Mouse (Mus musculus) liver, embryonic 16.5 days (tissue): ENCODE measurements at regions not wholly inside any gene's neighbourhood (a gene's known extent, or its start where the extent isn't known, plus 50 kb on each side); places are given as distances from the start of the nearest gene placed in this dataset.

Experiments
- ATAC-seq: fragments of 200-750 bp; cut with Nextera tagmentation; 2 replicates; pipeline ENCODE4 v1.8.0; 2017; ENCODE audit warnings: low read depth, mild to moderate bottlenecking, moderate number of reproducible peaks, moderate library complexity
- H3K27ac ChIP-seq: fragments of 300-500 bp; sonication (generic); 2 replicates; pipeline ENCODE4 v1.5.1; 2014; ENCODE audit warnings: mild to moderate bottlenecking, low read length
- H3K27me3 ChIP-seq: fragments of 300-500 bp; sonication (generic); 2 replicates; pipeline ENCODE4 v1.6.1; 2014; ENCODE audit warnings: low read depth, low read length, mixed read lengths; ENCODE audit not compliant: control insufficient read depth, insufficient read depth
- H3K36me3 ChIP-seq: fragments of 300-500 bp; sonication (generic); 2 replicates; pipeline ENCODE4 v1.6.1; 2014; ENCODE audit warnings: mild to moderate bottlenecking; ENCODE audit not compliant: control insufficient read depth, insufficient read depth
- H3K4me1 ChIP-seq: fragments of 300-500 bp; sonication (generic); 2 replicates; pipeline ENCODE4 v1.6.1; 2014; ENCODE audit warnings: low read depth, low read length, mixed read lengths; ENCODE audit not compliant: control insufficient read depth
- H3K4me2 ChIP-seq: fragments of 300-500 bp; sonication (generic); 2 replicates; pipeline ENCODE4 v1.6.1; 2014; ENCODE audit warnings: low read depth, low read length, mixed read lengths
- H3K4me3 ChIP-seq: fragments of 300-500 bp; sonication (generic); 2 replicates; pipeline ENCODE4 v1.5.1; 2014; ENCODE audit warnings: low read depth, mild to moderate bottlenecking, low read length
- H3K9ac ChIP-seq: fragments of 300-500 bp; sonication (generic); 2 replicates; pipeline ENCODE4 v1.6.1; 2014; ENCODE audit warnings: low read depth, low read length
- H3K9me3 ChIP-seq: fragments of 300-500 bp; sonication (generic); replicated peaks from 2 replicates; pipeline ENCODE4 v1.6.1; 2016; ENCODE audit warnings: low read length; ENCODE audit not compliant: control insufficient read depth
- WGBS: fragments of 180-500 bp; shearing (Covaris S2); extraction: QIAGEN DNeasy Blood & Tissue Kit; methylation state at CpG from one replicate; pipeline ENCODE4 v1.1.7; 2014; ENCODE audit not compliant: insufficient replicate concordance; 5-methylcytosine and 5-hydroxymethylcytosine counted together

- no peaks in the 10 kb centered on the region for H3K4me1 ChIP-seq
- H3K27ac ChIP-seq = no peak overlapping the region
- H3K36me3 ChIP-seq = no peaks in the 10 kb centered on the region
- no peak for ATAC-seq
- H3K27me3 ChIP-seq = no peaks in the 10 kb centered on the region
- no peaks in the 10 kb centered on the region for H3K9me3 ChIP-seq
- H3K4me2 ChIP-seq = no peak overlapping the region
- no peak overlapping the region for H3K9ac ChIP-seq
- H3K4me3 ChIP-seq = no peak overlapping the region
- 81% methylated on average over 7 of the region's 7 CpGs for WGBS
Measured at GRCm38 (mm10) chr13:42392701-42393100, 91.4 kb downstream of the Edn1 start.

- 25% methylated on average over 2 of the region's 2 CpGs for WGBS
- ATAC-seq = no peak
- Histone ChIP-seq H3K9ac (no peak overlapping the region), H3K4me3 (no peak overlapping the region), H3K27ac (no peak overlapping the region), H3K4me2 (no peak overlapping the region), H3K4me1 (no peaks in the 10 kb centered on the region), H3K9me3 (no peaks in the 10 kb centered on the region), H3K36me3 (no peaks in the 10 kb centered on the region), H3K27me3 (no peaks in the 10 kb centered on the region)
Measured at GRCm38 (mm10) chr13:42394572-42394971, 93.3 kb downstream of the Edn1 start.

GRCm38 (mm10) chr13:42401513-42401912 is 100.2 kb downstream of the Edn1 start:
- ATAC-seq = no peak
- Histone ChIP-seq H3K9ac (no peak overlapping the region), H3K27ac (no peak overlapping the region), H3K4me2 (no peak overlapping the region), H3K9me3 (no peaks in the 10 kb centered on the region), H3K36me3 (no peaks in the 10 kb centered on the region), H3K27me3 (no peaks in the 10 kb centered on the region), H3K4me1 (no peaks in the 10 kb centered on the region), H3K4me3 (no peak overlapping the region)
- 34% methylated on average over 2 of the region's 2 CpGs for WGBS

- ATAC-seq = no peak
- H3K4me3 ChIP-seq = no peak overlapping the region
- no peaks in the 10 kb centered on the region for H3K9me3 ChIP-seq
- H3K4me2 ChIP-seq = no peak overlapping the region
- no peaks in the 10 kb centered on the region for H3K4me1 ChIP-seq
- no peaks in the 10 kb centered on the region for H3K27me3 ChIP-seq
- 55% methylated on average over 3 of the region's 3 CpGs for WGBS
- H3K27ac ChIP-seq = no peak overlapping the region
- no peaks in the 10 kb centered on the region for H3K36me3 ChIP-seq
- no peak overlapping the region for H3K9ac ChIP-seq
Measured at GRCm38 (mm10) chr13:42403231-42404020, 102.2 kb downstream of the Edn1 start.

- Histone ChIP-seq H3K36me3 (no peaks in the 10 kb centered on the region), H3K4me2 (no peak overlapping the region), H3K4me3 (no peak overlapping the region), H3K4me1 (no peaks in the 10 kb centered on the region), H3K27ac (no peak overlapping the region), H3K9me3 (no peaks in the 10 kb centered on the region), H3K9ac (no peak overlapping the region), H3K27me3 (no peaks in the 10 kb centered on the region)
- WGBS = 57% methylated on average over 1 of the region's 1 CpGs
- no peak for ATAC-seq
Measured at GRCm38 (mm10) chr13:42412652-42413282, 111.5 kb downstream of the Edn1 start.

- Histone ChIP-seq H3K4me3 (no peak overlapping the region), H3K9me3 (no peaks in the 10 kb centered on the region), H3K36me3 (no peaks in the 10 kb centered on the region), H3K4me2 (no peak overlapping the region), H3K27ac (no peak overlapping the region), H3K27me3 (no peaks in the 10 kb centered on the region), H3K9ac (no peak overlapping the region), H3K4me1 (no peaks in the 10 kb centered on the region)
- WGBS = 4% methylated on average over 1 of the region's 1 CpGs
- ATAC-seq = no peak
Measured at GRCm38 (mm10) chr13:42446921-42447320, 145.6 kb downstream of the Edn1 start.

GRCm38 (mm10) chr13:42453665-42454064 is 152.4 kb downstream of the Edn1 start:
- Histone ChIP-seq H3K27ac (no peak overlapping the region), H3K9ac (no peak overlapping the region), H3K4me3 (no peak overlapping the region), H3K27me3 (no peaks in the 10 kb centered on the region), H3K4me1 (no peaks in the 10 kb centered on the region), H3K4me2 (no peak overlapping the region), H3K36me3 (no peaks in the 10 kb centered on the region), H3K9me3 (no peaks in the 10 kb centered on the region)
- WGBS = 54% methylated on average over 5 of the region's 5 CpGs
- no peak for ATAC-seq

GRCm38 (mm10) chr13:42459892-42460291 is 158.6 kb downstream of the Edn1 start:
- H3K4me2 ChIP-seq = no peak overlapping the region
- H3K27ac ChIP-seq = no peak overlapping the region
- no peaks in the 10 kb centered on the region for H3K36me3 ChIP-seq
- H3K4me3 ChIP-seq = no peak overlapping the region
- no peak overlapping the region for H3K9ac ChIP-seq
- 61% methylated on average over 3 of the region's 3 CpGs for WGBS
- no peak for ATAC-seq
- no peaks in the 10 kb centered on the region for H3K27me3 ChIP-seq
- no peaks in the 10 kb centered on the region for H3K9me3 ChIP-seq
- H3K4me1 ChIP-seq = no peaks in the 10 kb centered on the region

GRCm38 (mm10) chr13:42478825-42479224 is 177.5 kb downstream of the Edn1 start:
- Histone ChIP-seq H3K9me3 (no peaks in the 10 kb centered on the region), H3K4me3 (no peak overlapping the region), H3K4me2 (no peak overlapping the region), H3K27me3 (no peaks in the 10 kb centered on the region), H3K27ac (no peak overlapping the region), H3K36me3 (no peaks in the 10 kb centered on the region), H3K4me1 (no peaks in the 10 kb centered on the region), H3K9ac (no peak overlapping the region)
- WGBS = 55% methylated on average over 3 of the region's 3 CpGs
- no peak for ATAC-seq
